Mouse (Mus musculus) testis, adult 2 months (tissue): ENCODE results near the gene H2afx.

Experiments
- CTCF ChIP-seq: fragments of 200-500 bp; IDR thresholded peaks from 2 replicates; pipeline ENCODE4 v1.5.1; 2012; ENCODE audit warnings: low read depth, mild to moderate bottlenecking, inconsistent platforms, low read length, moderate library complexity; ENCODE audit not compliant: control insufficient read depth, insufficient read depth, insufficient replicate concordance
- POLR2A ChIP-seq: fragments of 200-500 bp; IDR thresholded peaks from 2 replicates; pipeline ENCODE4 v1.6.1; 2012; ENCODE audit warnings: low read depth, mild to moderate bottlenecking, inconsistent platforms, low read length, moderate library complexity; ENCODE audit not compliant: control insufficient read depth

- TF ChIP-seq POLR2A (no peak), CTCF (no peak)
These were observed 7.3 kb upstream of the H2afx start for GRCm38 (mm10) chr9:44327064-44327711.
